Mouse (Mus musculus) Patski (cell line): Measurements from ENCODE around the gene Jazf1. TPM values are rescaled to one million over a fixed set of nuclear protein-coding genes. Genes with fewer than 3 reads are reported as not detected.

Source experiments
- ATAC-seq: fragments of 100-300 bp; one replicate; pipeline ENCODE4 v1.8.0; 2021
- CTCF ChIA-PET: fragments of 350-600 bp; sonication (Branson Sonifier 250); formaldehyde crosslinking; loops from one replicate; lab custom pipeline; 2022; ENCODE audit warnings: inconsistent platforms; lab: Charles Lee
- POLR2A ChIA-PET: fragments of 350-600 bp; sonication (Branson Sonifier 250); formaldehyde crosslinking; loops from one replicate; lab custom pipeline; 2022; ENCODE audit warnings: antibody characterized with exemption, inconsistent platforms; lab: Charles Lee
- DNase-seq: peaks from one replicate; pipeline ENCODE4 v3.0.0-alpha.2; 2011; ENCODE audit warnings: low read depth, low spot score
- H3K27me3 ChIP-seq: fragments of 371-371 bp; one replicate; pipeline ENCODE4 v1.5.1; 2021
- CTCF ChIP-seq: fragments of 100-300 bp; IDR thresholded peaks from one replicate; pipeline ENCODE4 v1.5.1; 2021
- in situ Hi-C: fragments of 300-500 bp; cut with MboI; formaldehyde crosslinking; loops from 3 replicates; pipeline ENCODE4 v1.11.1; 2018; ENCODE audit warnings: low pct_unique_long_range_greater_than_20kb, mixed read lengths
- polyA plus RNA-seq: library from polyadenylated mRNA; unstranded; gene quantifications from one replicate; pipeline ENCODE4 v1.2.3, GENCODE M21; 2021

The Jazf1 gene
- polyA plus RNA-seq, 1 experiment from 2014 or later = 15.5 TPM

DNA sequence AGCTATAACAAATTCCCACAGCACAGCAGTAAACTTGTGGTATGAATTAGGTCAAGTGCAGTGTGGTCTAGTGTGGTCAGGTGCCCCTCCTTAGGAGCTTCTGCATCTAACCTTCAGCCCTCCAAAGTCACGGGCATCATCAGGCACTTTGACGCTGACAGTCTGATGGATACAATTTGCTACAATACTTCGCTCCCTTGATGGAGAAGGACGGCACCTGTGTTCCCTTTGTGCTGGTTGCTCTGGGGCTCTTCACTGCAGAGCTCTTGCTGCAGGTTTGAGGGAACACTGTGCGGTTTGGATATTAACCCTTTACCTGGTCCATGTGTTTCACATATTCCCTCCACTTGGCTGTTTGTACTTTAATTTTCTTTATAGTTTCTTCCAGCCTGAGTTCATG lies 126.3 kb downstream of the Jazf1 start:
- in situ Hi-C loops = no loop called here
- POLR2A ChIA-PET = no interaction called here
- ATAC-seq = no peak
- no peak for TF ChIP-seq CTCF
- no peaks in the 10 kb centered on the region for H3K27me3 ChIP-seq
- CTCF ChIA-PET = no interaction called here
- no peak for DNase-seq

DNA sequence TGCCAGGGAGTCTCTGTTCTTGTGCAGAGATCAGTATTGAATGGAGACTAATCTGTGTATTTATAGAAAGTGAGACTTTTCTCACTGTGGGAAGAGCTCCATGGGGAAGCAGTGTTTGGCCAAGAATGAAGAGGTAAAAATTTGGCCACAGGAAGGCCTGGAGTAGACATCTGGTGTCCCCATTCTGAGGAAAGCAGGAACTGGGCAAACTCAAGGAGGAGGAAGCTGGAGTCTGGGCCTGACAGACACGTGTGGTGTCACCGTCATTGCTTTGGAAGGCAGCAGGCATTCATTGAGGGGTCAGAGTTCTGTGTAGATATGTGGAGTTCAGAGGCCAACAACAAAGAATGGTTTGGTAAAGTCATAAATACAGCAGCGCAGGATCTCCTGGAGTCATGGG lies 130.5 kb downstream of the Jazf1 start:
- CTCF ChIA-PET = interaction anchor here (1.3 to 1.7 kb wide), 4 partner anchors 10 to 34 kb away, joined by 3 to 4 read pairs (median 4); no protein-coding TSS in a partner anchor
- TF ChIP-seq CTCF = no peak
- DNase-seq = no peak
- in situ Hi-C loops = no loop called here
- POLR2A ChIA-PET = no interaction called here
- no peaks in the 10 kb centered on the region for H3K27me3 ChIP-seq
- no peak for ATAC-seq

DNA sequence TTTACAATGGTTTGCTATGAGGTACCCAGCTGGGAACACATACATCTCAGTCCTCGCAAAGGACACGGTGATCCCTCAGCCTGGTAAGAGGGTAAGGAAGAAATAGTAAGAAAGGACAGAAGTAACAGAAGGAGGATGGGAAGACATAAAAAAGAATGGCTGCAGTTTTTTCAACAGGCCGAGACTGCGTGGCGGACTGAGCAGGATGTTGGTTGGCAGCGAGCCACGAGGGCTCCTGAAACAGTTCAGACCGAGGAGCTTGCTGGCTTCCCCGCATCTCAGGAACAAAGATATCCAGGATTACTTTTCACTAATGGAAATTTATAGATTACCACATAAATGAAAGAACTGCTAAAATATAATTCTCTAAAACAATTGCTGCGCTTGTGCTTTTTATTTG lies 131.4 kb downstream of the Jazf1 start:
- DNase-seq (no peak), ATAC-seq (no peak)
- ChIA-PET CTCF (interaction anchor here (1.6 to 1.7 kb wide), 2 partner anchors 17 to 35 kb away, joined by 4 to 5 read pairs; no protein-coding TSS in a partner anchor), POLR2A (no interaction called here)
- no peaks in the 10 kb centered on the region for H3K27me3 ChIP-seq
- TF ChIP-seq CTCF = no peak
- in situ Hi-C loops = no loop called here

DNA sequence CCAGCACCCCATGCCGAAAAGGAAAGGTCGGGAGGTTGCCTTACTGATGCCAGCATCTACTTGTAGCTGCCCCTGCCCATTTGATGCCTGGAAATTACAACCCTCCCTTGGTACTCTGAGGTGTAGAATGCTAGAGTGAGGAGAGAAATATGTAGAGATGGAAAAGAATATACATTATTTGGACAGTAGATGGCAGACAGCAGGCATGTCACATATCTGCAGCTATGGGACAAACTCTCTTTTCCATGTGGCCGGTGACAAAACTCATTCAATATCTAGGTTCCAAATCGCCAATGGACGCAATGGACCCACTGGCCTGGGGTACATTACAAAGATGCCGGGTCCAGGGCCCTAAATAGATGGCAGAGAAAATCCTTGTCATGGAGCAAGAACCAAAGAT lies 134.4 kb downstream of the Jazf1 start:
- in situ Hi-C loops = no loop called here
- CTCF ChIA-PET = interaction anchor here (1.0 kb wide), 1 partner anchor 16 kb away, joined by 3 read pairs; no protein-coding TSS in a partner anchor
- no peak for ATAC-seq
- TF ChIP-seq CTCF = no peak
- no peaks in the 10 kb centered on the region for H3K27me3 ChIP-seq
- POLR2A ChIA-PET = no interaction called here
- no peak for DNase-seq

DNA sequence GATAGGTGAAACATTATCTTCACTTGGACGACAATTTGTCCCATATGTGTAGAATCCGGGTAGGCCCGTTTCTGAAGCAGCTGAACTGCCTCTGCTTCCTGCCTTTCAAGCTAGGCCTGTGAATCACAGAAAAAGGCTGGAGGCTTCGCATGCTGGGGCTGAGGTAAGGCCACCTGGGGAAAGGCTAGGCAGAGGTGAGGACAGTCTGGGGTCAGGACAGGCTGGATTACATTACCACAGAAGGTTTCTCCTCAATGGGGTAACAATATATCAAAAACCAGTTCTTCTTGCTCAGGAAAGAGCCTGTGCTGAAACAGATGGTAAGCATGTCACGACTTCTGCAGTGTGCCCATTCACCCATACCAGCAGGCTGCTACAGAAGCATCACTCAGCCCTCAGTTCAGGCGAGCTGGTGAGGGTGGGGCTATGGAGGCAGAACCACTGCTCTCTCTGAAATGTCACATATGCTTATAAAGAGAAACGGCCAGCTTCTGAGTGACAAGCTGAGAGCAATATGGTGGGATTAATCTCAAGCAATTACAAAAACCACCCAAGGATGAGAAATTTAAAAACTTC lies 135.7 kb downstream of the Jazf1 start:
- ATAC-seq (no peak), DNase-seq (no peak)
- no peaks in the 10 kb centered on the region for H3K27me3 ChIP-seq
- CTCF ChIA-PET = interaction anchor here (1.0 kb wide), 1 partner anchor 14 kb away, joined by 3 read pairs; no protein-coding TSS in a partner anchor
- POLR2A ChIA-PET = interaction anchor here (1.0 kb wide), 1 partner anchor 86 kb away, joined by 3 read pairs; no protein-coding TSS in a partner anchor
- in situ Hi-C loops = no loop called here
- no peak for TF ChIP-seq CTCF

DNA sequence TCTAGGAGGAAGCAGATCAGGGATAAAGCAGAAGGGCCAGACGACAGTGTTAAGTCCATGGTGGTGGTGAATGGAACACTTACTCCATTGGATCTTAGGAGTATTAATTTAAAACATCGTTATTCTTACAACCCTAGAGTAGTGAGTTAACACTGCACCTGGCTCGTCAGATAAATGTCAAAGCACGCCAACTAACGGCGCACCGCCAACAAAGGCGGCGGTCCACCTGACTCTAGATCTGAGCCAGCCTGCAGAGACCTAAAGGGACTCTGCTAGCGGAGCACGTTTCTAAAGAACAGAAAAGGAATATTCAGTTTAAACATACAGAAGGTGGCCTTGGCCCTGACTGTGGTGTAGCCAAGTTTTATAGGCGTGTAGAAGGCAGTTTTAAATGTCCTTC lies 139.1 kb downstream of the Jazf1 start:
- CTCF ChIA-PET = no interaction called here
- no peaks in the 10 kb centered on the region for H3K27me3 ChIP-seq
- TF ChIP-seq CTCF = no peak
- POLR2A ChIA-PET = no interaction called here
- DNase-seq (no peak), ATAC-seq (no peak)
- in situ Hi-C loops = no loop called here

DNA sequence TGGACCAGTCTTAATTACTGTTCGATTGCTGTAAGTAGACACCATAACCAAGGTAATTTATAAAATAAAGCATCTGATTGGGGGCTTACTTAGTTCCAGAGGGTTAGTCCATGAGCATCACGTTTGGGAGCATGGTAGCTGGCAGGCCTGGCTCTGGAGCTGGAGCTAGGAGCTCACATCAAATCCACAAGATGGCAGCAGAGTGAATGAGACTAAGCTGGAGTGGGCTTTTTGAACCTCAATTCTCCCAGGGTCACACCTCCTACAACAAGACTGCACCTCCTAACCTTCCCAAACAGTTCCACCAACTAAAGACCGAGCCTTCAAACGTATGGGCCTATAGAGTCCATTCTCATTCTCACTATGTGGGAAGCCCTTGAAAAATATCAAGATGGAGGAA lies 141.5 kb downstream of the Jazf1 start:
- ChIA-PET CTCF (interaction anchor here (1.0 to 2.2 kb wide), 7 partner anchors 8 to 60 kb away, joined by 3 to 6 read pairs (median 4); no protein-coding TSS in a partner anchor), POLR2A (no interaction called here)
- in situ Hi-C loops = no loop called here
- peak; percentile 53 for TF ChIP-seq CTCF
- no peak for ATAC-seq
- no peaks in the 10 kb centered on the region for H3K27me3 ChIP-seq
- no peak for DNase-seq

DNA sequence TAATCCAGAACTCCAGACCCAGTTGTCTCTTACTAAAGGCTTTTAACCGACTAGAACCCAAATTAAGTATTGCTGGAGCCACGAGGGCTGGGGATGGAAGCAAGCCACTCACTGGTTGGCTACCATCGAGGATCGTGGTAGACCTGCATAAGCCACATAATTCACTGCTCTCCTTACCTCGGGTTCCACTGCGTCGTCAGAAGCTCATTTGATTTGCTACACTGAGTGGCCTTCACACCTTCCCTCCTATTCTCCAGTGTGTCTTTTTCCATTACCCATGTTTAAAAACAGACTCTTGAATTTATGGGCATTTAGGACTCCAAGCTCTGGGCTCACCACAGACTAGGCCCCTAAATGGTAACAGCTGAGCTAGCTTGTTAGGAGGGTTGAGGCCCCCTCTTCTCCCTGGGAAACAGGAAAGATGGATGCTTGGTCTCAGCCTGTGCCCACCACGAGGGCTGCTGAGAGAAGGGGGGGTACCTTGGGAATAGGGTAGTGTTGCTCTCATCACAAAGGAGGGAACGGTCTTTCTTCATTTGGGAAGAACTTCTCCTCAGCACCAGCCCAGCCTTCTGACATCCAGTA lies 142.9 kb downstream of the Jazf1 start:
- in situ Hi-C loops = no loop called here
- H3K27me3 ChIP-seq = no peaks in the 10 kb centered on the region
- DNase-seq (no peak), ATAC-seq (no peak)
- no peak for TF ChIP-seq CTCF
- POLR2A ChIA-PET = no interaction called here
- CTCF ChIA-PET = interaction anchor here (1.0 to 2.2 kb wide), 8 partner anchors 9 to 185 kb away, joined by 3 to 6 read pairs (median 4); no protein-coding TSS in a partner anchor

DNA sequence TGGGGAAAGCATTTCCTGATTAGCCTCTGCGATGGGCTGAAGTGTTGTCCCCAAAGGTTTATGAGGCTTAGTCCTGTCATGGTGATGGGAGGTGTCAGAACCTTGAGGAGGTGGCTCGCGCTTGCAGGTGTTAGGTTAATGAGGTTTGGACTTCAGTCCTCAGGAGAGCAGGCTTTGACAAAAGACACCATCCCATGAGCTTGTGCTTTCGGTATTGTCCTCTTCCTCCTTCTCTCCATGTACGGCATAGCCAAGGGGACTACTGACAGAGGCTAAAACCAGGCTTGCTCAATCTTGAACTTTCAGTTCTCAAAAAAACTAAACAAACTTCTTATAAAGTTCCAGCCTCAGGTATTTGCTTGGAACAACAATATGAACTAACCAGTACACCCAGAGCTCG lies 147.2 kb downstream of the Jazf1 start:
- ChIA-PET POLR2A (no interaction called here), CTCF (interaction anchor here (1.2 to 1.5 kb wide), 5 partner anchors 15 to 285 kb away, joined by 3 to 4 read pairs (median 3); partner anchors contain the start of gene Hibadh)
- DNase-seq (no peak), ATAC-seq (no peak)
- no peaks in the 10 kb centered on the region for H3K27me3 ChIP-seq
- in situ Hi-C loops = no loop called here
- no peak for TF ChIP-seq CTCF

DNA sequence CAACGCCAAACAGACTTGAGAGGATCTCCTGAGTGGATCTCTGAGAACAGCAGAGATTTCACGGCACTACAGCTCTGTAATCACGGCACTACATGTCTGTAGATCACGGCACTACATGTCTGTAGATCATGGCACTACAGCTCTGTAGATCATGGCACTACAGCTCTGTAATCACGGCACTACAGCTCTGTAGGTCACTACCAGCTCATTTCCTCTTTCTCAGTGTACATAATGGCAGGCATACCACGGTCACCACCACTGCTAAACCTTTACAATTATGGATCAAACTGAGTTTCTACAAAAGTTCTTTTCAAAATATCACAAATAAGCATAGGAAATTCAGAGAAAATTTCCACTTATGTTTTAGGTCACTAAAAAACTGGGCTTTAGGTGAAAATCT lies 147.7 kb downstream of the Jazf1 start:
- no peak for ATAC-seq
- no peak for TF ChIP-seq CTCF
- H3K27me3 ChIP-seq = no peaks in the 10 kb centered on the region
- in situ Hi-C loops = no loop called here
- DNase-seq = no peak
- POLR2A ChIA-PET = no interaction called here
- CTCF ChIA-PET = interaction anchor here (1.2 to 2.3 kb wide), 5 partner anchors 14 to 284 kb away, joined by 3 to 5 read pairs (median 3); partner anchors contain the start of gene Hibadh

DNA sequence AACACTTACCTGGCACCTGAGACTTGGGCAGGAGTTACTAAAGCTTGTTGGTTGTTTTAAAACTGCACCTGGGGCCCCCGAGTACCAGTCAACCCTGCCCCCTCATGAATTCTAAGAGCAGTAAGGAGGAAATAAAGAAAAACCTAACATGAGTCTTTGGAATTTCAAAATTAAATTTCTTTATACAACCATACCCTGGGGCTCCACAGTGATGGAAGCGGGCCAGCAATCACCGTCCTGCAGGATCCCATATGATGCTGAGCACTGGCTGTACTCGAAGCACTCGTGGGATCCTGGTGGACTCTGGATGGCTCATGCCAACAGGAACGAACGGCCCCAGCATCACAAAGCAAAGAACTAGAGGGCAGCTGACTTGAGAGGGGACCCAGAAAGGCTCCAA lies 149.0 kb downstream of the Jazf1 start:
- DNase-seq (no peak), ATAC-seq (no peak)
- in situ Hi-C loops = loop anchor here (5.0 to 10.0 kb wide), 4 partner anchors 72 to 662 kb away; no protein-coding TSS in a partner anchor
- TF ChIP-seq CTCF = no peak
- no peaks in the 10 kb centered on the region for H3K27me3 ChIP-seq
- ChIA-PET POLR2A (interaction anchor here (0.6 kb wide), 1 partner anchor 187 kb away, joined by 3 read pairs; no protein-coding TSS in a partner anchor), CTCF (interaction anchor here (0.7 to 2.6 kb wide), 10 partner anchors 9 to 319 kb away, joined by 3 to 16 read pairs (median 5); no protein-coding TSS in a partner anchor)
